Mouse (Mus musculus): ENCODE results near the gene Mrpl32. TPM values are rescaled to one million over a fixed set of nuclear protein-coding genes. Genes with fewer than 3 reads are reported as not detected.

Mrpl32 gene
- total RNA-seq (2014; fragmentation: Nextera tagmentation): 120 and 122 TPM in 2 replicates
- total RNA-seq (2017): 154 and 167 TPM in 2 replicates
- 27.2 and 41.5 TPM in 2 replicates for polyA plus RNA-seq (2012)

DNA sequence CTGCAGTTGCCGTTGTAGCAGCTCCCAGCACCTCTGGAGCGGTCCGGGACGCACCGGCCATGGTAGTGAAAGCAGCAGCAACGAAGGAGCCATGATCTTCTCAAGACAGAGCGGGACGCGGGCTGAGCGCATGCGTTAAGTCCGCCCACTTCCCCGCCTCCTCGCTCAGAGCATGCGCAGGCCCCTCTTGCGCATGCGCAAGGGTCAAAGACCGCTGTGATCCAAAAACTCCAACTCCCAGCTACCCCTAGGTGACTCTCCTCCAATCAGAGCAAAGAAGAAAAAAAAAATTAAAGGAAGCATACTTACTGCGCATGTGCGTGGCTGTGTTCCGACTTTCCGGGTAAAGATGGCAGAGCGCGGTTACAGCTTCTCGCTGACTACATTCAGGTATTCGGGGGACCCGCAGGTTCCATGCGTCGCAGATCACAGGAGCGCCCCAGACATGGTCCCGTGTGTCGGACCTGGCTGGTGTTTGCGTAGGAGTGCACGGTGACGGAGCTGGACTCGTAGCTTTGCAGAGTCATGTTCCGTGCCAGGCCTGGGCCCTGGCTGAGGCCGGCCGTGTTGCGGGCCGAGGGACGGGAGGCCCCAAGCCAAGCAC lies at the start of gene Mrpl32, which contains the start of gene Psma2:
Gene Mrpl32 (minus strand): TSS at position 240 of the 604 bp plus-strand sequence.
Gene Psma2 (plus strand): TSS at position 315 of the 604 bp plus-strand sequence.
- Histone ChIP-seq H3K9me3 (replicated peaks) (no peaks in the 10 kb centered on the region), H3K4me1 (ENCODE audit: insufficient read depth, low read depth, low read length) (peaks cover 27% of the 10 kb centered on the region), H3K4me3 (ENCODE audit: low read depth, low read length) (peak within 1 kb of the TSS; percentile 99), H3K36me3 (replicated peaks) (peaks cover 46% of the 10 kb centered on the region), H3K27me3 (ENCODE audit: insufficient read depth, low read length) (no peaks in the 10 kb centered on the region)
- peak; percentile 91 for ATAC-seq (ENCODE audit: extremely low read depth, insufficient number of reproducible peaks, low FRiP score, poor library complexity, severe bottlenecking)
- TF ChIP-seq CTCF (IDR thresholded peaks at IDR 0.05; ENCODE audit: low read depth, low read length) (no peak), GATA2 (IDR thresholded peaks at IDR 0.05; ENCODE audit: borderline replicate concordance, low read depth, low read length) (no peak)
- peak; percentile 82 for DNase-seq (ENCODE audit: low spot score)

DNA sequence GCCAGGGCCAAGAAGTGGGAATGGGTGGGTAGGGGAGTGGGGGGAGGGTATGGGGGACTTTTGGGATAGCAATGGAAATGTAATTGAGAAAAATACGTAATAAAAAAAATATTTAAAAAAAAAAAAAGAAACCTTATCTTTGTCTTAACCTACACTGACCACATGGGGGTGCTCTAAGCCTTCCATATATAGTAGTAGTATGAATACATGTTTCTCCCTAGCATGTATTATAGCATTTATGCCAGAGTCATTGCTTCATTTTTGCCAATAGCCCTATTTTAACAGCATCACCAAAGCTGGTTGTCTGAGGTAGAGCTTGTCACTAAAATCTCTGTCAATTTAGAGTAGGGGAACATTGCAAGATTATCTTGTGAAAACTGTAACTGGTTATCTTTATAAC lies 36.3 kb upstream of the Mrpl32 start:
- Histone ChIP-seq H3K9me3 (replicated peaks) (no peaks in the 10 kb centered on the region), H3K27me3 (ENCODE audit: insufficient read depth, low read length) (no peaks in the 10 kb centered on the region), H3K4me3 (ENCODE audit: low read depth, low read length) (no peak overlapping the region), H3K4me1 (ENCODE audit: insufficient read depth, low read depth, low read length) (no peaks in the 10 kb centered on the region), H3K36me3 (replicated peaks) (no peaks in the 10 kb centered on the region)
- DNase-seq (ENCODE audit: low spot score) (no peak), ATAC-seq (ENCODE audit: extremely low read depth, insufficient number of reproducible peaks, low FRiP score, poor library complexity, severe bottlenecking) (no peak)
- TF ChIP-seq POLR2AphosphoS5 (IDR thresholded peaks at IDR 0.05; ENCODE audit: insufficient replicate concordance, low read depth, low read length) (no peak), TAL1 (conservative IDR thresholded peaks at IDR 0.05; ENCODE audit: low read depth, low read length) (no peak), GATA2 (IDR thresholded peaks at IDR 0.05; ENCODE audit: borderline replicate concordance, low read depth, low read length) (no peak), GATA1 (IDR thresholded peaks at IDR 0.05; ENCODE audit: borderline replicate concordance, low read length) (no peak), CTCF (IDR thresholded peaks at IDR 0.05; ENCODE audit: low read depth, low read length) (no peak)

DNA sequence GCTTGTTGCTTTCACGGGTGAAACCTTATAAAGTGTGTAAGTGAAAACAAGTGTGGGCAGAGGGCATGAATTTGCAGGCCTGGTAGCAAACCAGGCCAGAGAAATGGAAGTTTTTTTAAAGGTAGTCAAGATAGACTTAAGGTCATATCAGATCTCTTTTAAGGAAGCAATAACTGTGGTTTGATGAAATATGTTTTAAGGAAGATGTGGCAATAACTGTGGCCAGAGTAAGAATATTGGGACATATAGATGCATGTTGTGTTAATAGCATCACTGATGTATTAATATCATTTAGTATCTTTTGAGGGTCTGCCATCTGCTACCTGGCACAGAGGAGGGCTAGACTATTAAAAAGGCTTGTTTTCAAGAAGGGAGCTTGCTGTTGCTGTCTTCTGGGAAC lies 27.0 kb upstream of the Mrpl32 start:
- Histone ChIP-seq H3K9me3 (replicated peaks) (no peaks in the 10 kb centered on the region), H3K36me3 (replicated peaks) (peaks cover 54% of the 10 kb centered on the region), H3K27me3 (ENCODE audit: insufficient read depth, low read length) (no peaks in the 10 kb centered on the region), H3K4me3 (ENCODE audit: low read depth, low read length) (no peak overlapping the region), H3K4me1 (ENCODE audit: insufficient read depth, low read depth, low read length) (no peaks in the 10 kb centered on the region; the same call in 1 of the 2 replicates)
- no peak for ATAC-seq (ENCODE audit: extremely low read depth, insufficient number of reproducible peaks, low FRiP score, poor library complexity, severe bottlenecking)
- no peak for DNase-seq (ENCODE audit: low spot score)
- no peak for TF ChIP-seq GATA1 (IDR thresholded peaks at IDR 0.05; ENCODE audit: borderline replicate concordance, low read length)
- TF ChIP-seq TAL1 (conservative IDR thresholded peaks at IDR 0.05; ENCODE audit: low read depth, low read length): no peak
- no peak for TF ChIP-seq GATA2 (IDR thresholded peaks at IDR 0.05; ENCODE audit: borderline replicate concordance, low read depth, low read length)
- TF ChIP-seq CTCF (IDR thresholded peaks at IDR 0.05; ENCODE audit: low read depth, low read length): no peak
- TF ChIP-seq POLR2AphosphoS5 (IDR thresholded peaks at IDR 0.05; ENCODE audit: insufficient replicate concordance, low read depth, low read length): no peak

DNA sequence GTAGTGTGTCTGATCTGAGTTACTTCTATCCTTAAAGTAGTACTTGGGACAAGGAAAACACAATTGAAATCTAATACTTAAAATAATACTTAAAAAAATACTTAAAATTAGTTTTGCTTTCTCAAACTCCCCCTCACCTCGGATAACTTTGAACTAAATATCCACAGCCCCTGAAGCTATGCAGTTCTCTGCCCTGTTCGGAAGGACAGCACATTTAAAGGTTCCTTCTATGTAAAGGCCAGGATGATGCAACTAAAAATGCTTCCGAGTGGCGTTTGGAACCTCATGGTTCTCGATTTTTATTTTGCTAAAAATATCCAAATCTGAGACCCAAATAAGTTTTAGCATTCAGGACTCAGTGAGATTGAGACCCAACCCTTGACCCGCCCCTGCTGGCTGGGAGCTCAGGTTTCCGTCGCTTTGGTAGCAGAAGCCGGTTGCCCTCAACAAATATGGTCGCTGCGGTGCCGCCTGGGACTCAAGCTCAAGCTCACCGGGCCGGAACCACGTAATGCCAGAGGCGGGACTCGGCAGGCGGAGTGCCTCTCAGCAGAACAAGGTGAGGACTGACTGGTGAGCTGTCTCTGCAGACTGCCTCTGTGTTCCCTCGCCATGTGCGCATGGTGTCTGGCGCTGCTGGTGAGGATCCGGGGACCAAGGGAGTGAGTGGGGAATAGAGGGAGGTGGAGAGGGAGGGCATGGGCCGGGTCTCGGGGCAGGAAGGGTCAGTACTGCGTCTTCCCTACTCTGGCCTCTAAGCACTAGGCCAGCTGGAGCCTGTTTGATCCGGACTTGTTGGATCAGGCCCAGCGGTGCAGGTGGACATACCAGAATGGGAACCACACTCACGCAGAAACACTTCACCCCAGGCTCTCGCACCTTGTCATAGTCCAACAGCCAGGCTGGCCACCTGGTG lies 17.0 kb upstream of the Mrpl32 start, which contains the start of gene AW209491:
Gene AW209491 (plus strand): TSS at position 429 of the 916 bp plus-strand sequence.
- Histone ChIP-seq H3K36me3 (replicated peaks) (peaks cover 43% of the 10 kb centered on the region), H3K9me3 (replicated peaks) (no peaks in the 10 kb centered on the region), H3K4me1 (ENCODE audit: insufficient read depth, low read depth, low read length) (peaks cover 20% of the 10 kb centered on the region), H3K4me3 (ENCODE audit: low read depth, low read length) (peak within 1 kb of the TSS; percentile 82), H3K27me3 (ENCODE audit: insufficient read depth, low read length) (no peaks in the 10 kb centered on the region)
- no peak for TF ChIP-seq POLR2AphosphoS5 (IDR thresholded peaks at IDR 0.05; ENCODE audit: insufficient replicate concordance, low read depth, low read length)
- peak; percentile 97 for ATAC-seq (ENCODE audit: extremely low read depth, insufficient number of reproducible peaks, low FRiP score, poor library complexity, severe bottlenecking)
- DNase-seq (ENCODE audit: low spot score): peak; percentile 69

DNA sequence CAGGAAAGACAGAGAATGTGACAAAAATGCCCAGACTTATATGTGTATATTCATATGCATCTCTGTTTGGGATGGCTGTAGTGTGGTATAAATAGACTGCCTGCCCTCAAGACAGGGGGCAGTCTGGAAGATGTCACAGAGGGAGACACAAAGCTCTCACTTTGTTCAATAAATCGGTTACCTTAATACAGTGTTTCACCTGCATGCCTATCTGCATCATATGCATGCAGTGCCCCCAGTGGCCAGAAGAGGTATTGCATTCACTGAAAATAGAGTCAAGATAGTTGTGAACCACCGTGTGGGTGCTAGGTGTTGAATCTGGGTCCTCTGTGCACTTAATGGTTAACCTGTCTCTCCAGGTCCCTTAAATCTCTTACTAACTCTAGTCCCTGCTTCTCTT lies 5.8 kb upstream of the Mrpl32 start:
- Histone ChIP-seq H3K27me3 (ENCODE audit: insufficient read depth, low read length) (no peaks in the 10 kb centered on the region), H3K9me3 (replicated peaks) (no peaks in the 10 kb centered on the region), H3K36me3 (replicated peaks) (peaks cover 68% of the 10 kb centered on the region), H3K4me3 (ENCODE audit: low read depth, low read length) (no peak overlapping the region), H3K4me1 (ENCODE audit: insufficient read depth, low read depth, low read length) (peaks cover 18% of the 10 kb centered on the region)
- ATAC-seq (ENCODE audit: extremely low read depth, insufficient number of reproducible peaks, low FRiP score, poor library complexity, severe bottlenecking) (peak; percentile 40; the same call in 1 of the 2 replicates), DNase-seq (ENCODE audit: low spot score) (no peak)
- no peak for TF ChIP-seq GATA2 (IDR thresholded peaks at IDR 0.05; ENCODE audit: borderline replicate concordance, low read depth, low read length)
- TF ChIP-seq CTCF (IDR thresholded peaks at IDR 0.05; ENCODE audit: low read depth, low read length): peak; percentile 97

DNA sequence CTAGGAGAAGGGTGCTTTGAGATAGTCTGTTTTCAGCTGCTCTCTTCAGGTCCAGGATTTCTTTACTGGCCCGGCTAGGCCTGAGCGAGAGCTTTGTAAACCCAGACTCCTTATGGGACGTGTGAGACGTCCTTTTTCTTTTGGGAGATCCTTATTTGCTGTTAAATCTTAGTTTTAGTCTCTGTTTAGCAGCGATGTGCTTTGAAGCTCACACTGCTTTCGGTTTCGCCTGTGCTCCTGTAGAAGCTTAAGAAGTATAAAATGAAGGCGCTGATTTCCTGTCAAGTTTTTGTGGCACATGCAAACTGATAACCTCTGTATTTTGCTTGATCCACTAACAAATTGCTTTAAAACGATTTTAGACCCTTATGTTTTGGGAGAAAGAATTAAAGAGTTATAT lies 588 bp upstream of the Mrpl32 start:
- ATAC-seq (ENCODE audit: extremely low read depth, insufficient number of reproducible peaks, low FRiP score, poor library complexity, severe bottlenecking) (no peak), DNase-seq (ENCODE audit: low spot score) (no peak)
- no peak for TF ChIP-seq CTCF (IDR thresholded peaks at IDR 0.05; ENCODE audit: low read depth, low read length)
- no peak for TF ChIP-seq TAL1 (conservative IDR thresholded peaks at IDR 0.05; ENCODE audit: low read depth, low read length)
- TF ChIP-seq GATA1 (IDR thresholded peaks at IDR 0.05; ENCODE audit: borderline replicate concordance, low read length): no peak
- TF ChIP-seq GATA2 (IDR thresholded peaks at IDR 0.05; ENCODE audit: borderline replicate concordance, low read depth, low read length): no peak
- no peak for TF ChIP-seq POLR2AphosphoS5 (IDR thresholded peaks at IDR 0.05; ENCODE audit: insufficient replicate concordance, low read depth, low read length)
- H3K4me1 ChIP-seq (ENCODE audit: insufficient read depth, low read depth, low read length): peaks cover 27% of the 10 kb centered on the region
- peaks cover 45% of the 10 kb centered on the region for H3K36me3 ChIP-seq (replicated peaks)
- peak overlapping the region; percentile 99 for H3K4me3 ChIP-seq (ENCODE audit: low read depth, low read length)
- H3K9me3 ChIP-seq (replicated peaks): no peaks in the 10 kb centered on the region
- no peaks in the 10 kb centered on the region for H3K27me3 ChIP-seq (ENCODE audit: insufficient read depth, low read length)
